Mouse (Mus musculus): Measurements from ENCODE around the gene Fth1. TPM values are rescaled to one million over a fixed set of nuclear protein-coding genes. Genes with fewer than 3 reads are reported as not detected.

The Fth1 gene
- polyA plus RNA-seq, 1 experiment from 2014 or later: 3,837 TPM

- WGBS (ENCODE audit: insufficient replicate concordance): 21% methylated on average over 8 of the region's 8 CpGs
- 0 out of 2 replicates have a peak overlapping the region, but pooled peaks have one; percentile 3 for H3K4me2 ChIP-seq
- H3K4me3 ChIP-seq (replicated peaks): 0 out of 2 replicates have a peak overlapping the region, but pooled peaks have one; percentile 6
- H3K9ac ChIP-seq: no peak overlapping the region
- ATAC-seq (ENCODE audit: insufficient read depth): peak; percentile 45; the same call in 1 of the 2 replicates
- H3K4me1 ChIP-seq (replicated peaks): peaks cover 61% of the 10 kb centered on the region
- H3K36me3 ChIP-seq (replicated peaks): peaks cover 99% of the 10 kb centered on the region
- no peaks in the 10 kb centered on the region for H3K9me3 ChIP-seq (replicated peaks)
- H3K27me3 ChIP-seq: no peaks in the 10 kb centered on the region
- H3K27ac ChIP-seq (replicated peaks): peak overlapping the region; percentile 45
Measured at GRCm38 (mm10) chr19:10025169-10025875, 44.9 kb downstream of the Fth1 start.

- H3K9ac ChIP-seq: no peak overlapping the region
- no peaks in the 10 kb centered on the region for H3K27me3 ChIP-seq
- H3K9me3 ChIP-seq (replicated peaks): no peaks in the 10 kb centered on the region
- H3K4me1 ChIP-seq (replicated peaks): peaks cover 27% of the 10 kb centered on the region
- no peak overlapping the region for H3K4me2 ChIP-seq
- 98% methylated on average over 2 of the region's 2 CpGs for WGBS (ENCODE audit: insufficient replicate concordance)
- ATAC-seq (ENCODE audit: insufficient read depth): no peak
- no peak overlapping the region for H3K4me3 ChIP-seq (replicated peaks)
- H3K27ac ChIP-seq (replicated peaks): no peak overlapping the region
- peaks cover 100% of the 10 kb centered on the region for H3K36me3 ChIP-seq (replicated peaks)
Measured at GRCm38 (mm10) chr19:10029746-10030145, 49.3 kb downstream of the Fth1 start.

GRCm38 (mm10) chr19:10033211-10033973 is 53.0 kb downstream of the Fth1 start:
- no peak overlapping the region for H3K4me2 ChIP-seq
- no peak overlapping the region for H3K9ac ChIP-seq
- H3K36me3 ChIP-seq (replicated peaks): peaks cover 100% of the 10 kb centered on the region
- ATAC-seq (ENCODE audit: insufficient read depth): peak; percentile 50
- 43% methylated on average over 8 of the region's 8 CpGs for WGBS (ENCODE audit: insufficient replicate concordance)
- H3K4me3 ChIP-seq (replicated peaks): no peak overlapping the region
- no peaks in the 10 kb centered on the region for H3K27me3 ChIP-seq
- peaks cover 30% of the 10 kb centered on the region for H3K4me1 ChIP-seq (replicated peaks)
- H3K9me3 ChIP-seq (replicated peaks): no peaks in the 10 kb centered on the region
- H3K27ac ChIP-seq (replicated peaks): no peak overlapping the region; the same call in 1 of the 2 replicates

- no peak overlapping the region for H3K4me3 ChIP-seq (replicated peaks)
- no peak overlapping the region for H3K9ac ChIP-seq
- H3K27ac ChIP-seq (replicated peaks): no peak overlapping the region
- H3K27me3 ChIP-seq: 0 out of 2 replicates have a peak, but pooled peaks cover 3% of the 10 kb centered on the region
- peaks cover 98% of the 10 kb centered on the region for H3K36me3 ChIP-seq (replicated peaks)
- no peak for ATAC-seq (ENCODE audit: insufficient read depth)
- no peaks in the 10 kb centered on the region for H3K9me3 ChIP-seq (replicated peaks)
- no peak overlapping the region for H3K4me2 ChIP-seq
- 83% methylated on average over 5 of the region's 5 CpGs for WGBS (ENCODE audit: insufficient replicate concordance)
- peaks cover 34% of the 10 kb centered on the region for H3K4me1 ChIP-seq (replicated peaks)
Measured at GRCm38 (mm10) chr19:10034356-10034755, 54.0 kb downstream of the Fth1 start.

Other genes with a start within 250 kb of the Fth1 start
- not detected in 2 replicates for gene Scgb2a2, start 133.0 kb upstream of the Fth1 start, polyA plus RNA-seq (2015; fragmentation: Nextera tagmentation; extraction: Ambion mirVana)
- 95.5 and 107 TPM in 2 replicates for gene Incenp, start 81.0 kb upstream of the Fth1 start, polyA plus RNA-seq (2015; fragmentation: Nextera tagmentation; extraction: Ambion mirVana)
- 0.09 and 0.12 TPM in 2 replicates for gene Best1, start 21.0 kb downstream of the Fth1 start, polyA plus RNA-seq (2015; fragmentation: Nextera tagmentation; extraction: Ambion mirVana)
- gene Rab3il1, start 21.1 kb downstream of the Fth1 start, polyA plus RNA-seq (2015; fragmentation: Nextera tagmentation; extraction: Ambion mirVana): 245 and 277 TPM in 2 replicates
- gene Fads3, start 61.0 kb downstream of the Fth1 start, polyA plus RNA-seq (2015; fragmentation: Nextera tagmentation; extraction: Ambion mirVana): 7.6 and 8.9 TPM in 2 replicates
- 89.7 and 102 TPM in 2 replicates for gene Fads2, start 121.1 kb downstream of the Fth1 start, polyA plus RNA-seq (2015; fragmentation: Nextera tagmentation; extraction: Ambion mirVana)
- 73.6 and 80.7 TPM in 2 replicates for gene Fads1, start 202.3 kb downstream of the Fth1 start, polyA plus RNA-seq (2015; fragmentation: Nextera tagmentation; extraction: Ambion mirVana)
- gene Tmem258, start 223.4 kb downstream of the Fth1 start, polyA plus RNA-seq (2015; fragmentation: Nextera tagmentation; extraction: Ambion mirVana): 254 and 296 TPM in 2 replicates
- gene Fen1, start 223.6 kb downstream of the Fth1 start, polyA plus RNA-seq (2015; fragmentation: Nextera tagmentation; extraction: Ambion mirVana): 136 and 142 TPM in 2 replicates

All from liver, embryonic 15.5 days (tissue).